Mouse (Mus musculus): ENCODE results near the gene Thra.

Gene Thra

GRCm38 (mm10) chr11:98745932-98746853, 5.8 kb downstream of the Thra start:
- peak in 1 of 2 experiments; percentile 63 for DNase-seq (ENCODE audit: low spot score in 2 of 2)

GRCm38 (mm10) chr11:98746855-98747693, 6.6 kb downstream of the Thra start:
- peak; percentile 64 to 80 for DNase-seq (ENCODE audit: low spot score in 2 of 2)

GRCm38 (mm10) chr11:98747804-98748505, 7.5 kb downstream of the Thra start:
- peak in 1 of 2 experiments; percentile 60 for DNase-seq (ENCODE audit: low spot score in 2 of 2)

GRCm38 (mm10) chr11:98748506-98749416, 8.3 kb downstream of the Thra start:
- DNase-seq (ENCODE audit: low spot score in 2 of 2), result peak in 1 of 2 experiments; percentile 63

- DNase-seq (ENCODE audit: low spot score in 2 of 2), result peak in 1 of 2 experiments; percentile 63
Measured at GRCm38 (mm10) chr11:98749716-98750115, 9.3 kb downstream of the Thra start.

GRCm38 (mm10) chr11:98750351-98751201, 10.1 kb downstream of the Thra start:
- DNase-seq (ENCODE audit: low spot score in 2 of 2), result peak in 1 of 2 experiments; percentile 79

GRCm38 (mm10) chr11:98751221-98751782, 10.9 kb downstream of the Thra start:
- peak in 1 of 2 experiments; percentile 68 for DNase-seq (ENCODE audit: low spot score in 2 of 2)

- DNase-seq (ENCODE audit: low spot score in 2 of 2), result peak in 1 of 2 experiments; percentile 55
Measured at GRCm38 (mm10) chr11:98752562-98753140, 12.2 kb downstream of the Thra start.

- DNase-seq (ENCODE audit: low spot score in 2 of 2), result peak in 1 of 2 experiments; percentile 60
Measured at GRCm38 (mm10) chr11:98753264-98753663, 12.8 kb downstream of the Thra start.

GRCm38 (mm10) chr11:98754151-98754620, 13.7 kb downstream of the Thra start:
- DNase-seq (ENCODE audit: low spot score in 2 of 2), result peak in 1 of 2 experiments; percentile 61

- DNase-seq (ENCODE audit: low spot score in 2 of 2), result peak; percentile 78 to 93
Measured at GRCm38 (mm10) chr11:98754621-98755181, 14.3 kb downstream of the Thra start.

- peak in 1 of 2 experiments; percentile 56 for DNase-seq (ENCODE audit: low spot score in 2 of 2)
Measured at GRCm38 (mm10) chr11:98755726-98756380, 15.4 kb downstream of the Thra start.

- DNase-seq (ENCODE audit: low spot score in 2 of 2), result peak in 1 of 2 experiments; percentile 58
Measured at GRCm38 (mm10) chr11:98756711-98757110, 16.3 kb downstream of the Thra start.

- DNase-seq (ENCODE audit: low spot score in 2 of 2), result no peak
Measured at GRCm38 (mm10) chr11:98761939-98762338, 21.5 kb downstream of the Thra start.

- DNase-seq (ENCODE audit: low spot score in 2 of 2), result peak in 1 of 2 experiments; percentile 63
Measured at GRCm38 (mm10) chr11:98762756-98763501, 22.5 kb downstream of the Thra start.

- DNase-seq (ENCODE audit: low spot score in 2 of 2), result no peak
Measured at GRCm38 (mm10) chr11:98763502-98763861, 23.0 kb downstream of the Thra start.

- no peak for DNase-seq (ENCODE audit: low spot score in 2 of 2)
Measured at GRCm38 (mm10) chr11:98764091-98764490, 23.7 kb downstream of the Thra start.
